Mouse (Mus musculus) neural tube, postnatal 0 days (tissue): ENCODE measurements around the gene C1qtnf6. TPM values are rescaled to one million over a fixed set of nuclear protein-coding genes. Genes with fewer than 3 reads are reported as not detected.

Experiments used
- polyA plus RNA-seq: library from polyadenylated mRNA; unstranded; fragments of >200 nt; fragmentation: Nextera tagmentation; extraction: Ambion mirVana; gene quantifications from 2 replicates; pipeline ENCODE4 v1.2.1, GENCODE M21; 2015

C1qtnf6 gene
- polyA plus RNA-seq, result 10.6 and 11.2 TPM in 2 replicates

GRCm38 (mm10) chr15:78530671-78531450 is at the start of gene C1qtnf6:
C1qtnf6 (minus strand) TSS chr15:78531416.

GRCm38 (mm10) chr15:78572658-78573397 is 41.6 kb upstream of the C1qtnf6 start, which contains the start of gene Rac2:
Rac2 (minus strand) TSS chr15:78572783.

GRCm38 (mm10) chr15:78544561-78545001 is 13.4 kb upstream of the C1qtnf6 start, which contains the start of gene Sstr3:
Sstr3 (minus strand) TSS chr15:78544685.

GRCm38 (mm10) chr15:78494968-78495406 is 36.2 kb downstream of the C1qtnf6 start, which contains the start of gene Il2rb:
Il2rb (minus strand) TSS chr15:78495271.

Other genes with a start within 250 kb of the C1qtnf6 start
- gene Csf2rb2, start 225.7 kb downstream of the C1qtnf6 start, polyA plus RNA-seq, result 0.13 and 0.24 TPM in 2 replicates
- 0.58 and 0.85 TPM in 2 replicates for gene Csf2rb, start 205.7 kb downstream of the C1qtnf6 start, polyA plus RNA-seq
- gene Tex33, start 135.5 kb downstream of the C1qtnf6 start, polyA plus RNA-seq, result 0.28 TPM in 1 of 2 replicates, not detected in the other
- 57.6 and 60.3 TPM in 2 replicates for gene Tst, start 125.5 kb downstream of the C1qtnf6 start, polyA plus RNA-seq
- 3.2 and 3.9 TPM in 2 replicates for gene Mpst, start 125.0 kb downstream of the C1qtnf6 start, polyA plus RNA-seq
- 141 and 183 TPM in 2 replicates for gene Kctd17, start 102.9 kb downstream of the C1qtnf6 start, polyA plus RNA-seq
- 0.36 and 0.95 TPM in 2 replicates for gene Tmprss6, start 62.8 kb downstream of the C1qtnf6 start, polyA plus RNA-seq
- gene Il2rb, start 36.1 kb downstream of the C1qtnf6 start, polyA plus RNA-seq, result 0.14 and 0.46 TPM in 2 replicates
- gene Sstr3, start 13.3 kb upstream of the C1qtnf6 start, polyA plus RNA-seq, result 0.53 and 0.59 TPM in 2 replicates
- 8.4 and 12.3 TPM in 2 replicates for gene Rac2, start 41.4 kb upstream of the C1qtnf6 start, polyA plus RNA-seq
- 9.4 and 9.8 TPM in 2 replicates for gene Cyth4, start 65.6 kb upstream of the C1qtnf6 start, polyA plus RNA-seq
- gene Elfn2, start 187.4 kb upstream of the C1qtnf6 start, polyA plus RNA-seq, result 12.1 and 13.6 TPM in 2 replicates
- gene Mfng, start 242.1 kb upstream of the C1qtnf6 start, polyA plus RNA-seq, result 8.2 and 9.7 TPM in 2 replicates